ENCODE assay signal across 8 mouse cellular contexts in the genomic region with DNA sequence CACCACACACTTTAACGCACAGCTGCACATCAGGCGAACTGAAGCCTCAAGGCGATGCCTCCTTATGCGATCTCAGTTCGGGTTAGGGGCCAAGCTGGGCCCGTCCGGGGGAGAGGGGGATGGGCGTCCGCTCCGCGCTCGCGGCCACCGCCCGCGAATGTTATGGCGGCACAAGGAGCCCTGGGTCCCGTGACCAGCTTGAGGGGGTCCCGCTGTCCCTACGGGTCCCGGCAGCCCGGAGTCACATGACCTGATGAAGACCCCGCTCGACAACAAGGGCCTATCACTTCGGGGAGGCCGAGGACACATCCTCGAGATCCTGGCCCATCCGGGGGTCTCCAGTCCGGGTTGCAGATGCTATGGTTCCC. TPM values are rescaled to one million over a fixed set of nuclear protein-coding genes. Genes with fewer than 3 reads are reported as not detected.
DNase-seq lines count a peak whose midpoint lies in the region; ATAC-seq and TF ChIP-seq lines count a peak whose summit lies in the region.

No protein-coding gene starts in this region.

- peak overlapping the region; percentile 69 for H3K27ac ChIP-seq in heart, postnatal 0 days (ENCODE audit: low read depth)
- 0 out of 2 replicates have a peak overlapping the region, but pooled peaks have one; percentile 6 for H3K27ac ChIP-seq in liver, embryonic 11.5 days (ENCODE audit: low read depth, low read length)
- H3K27ac ChIP-seq in neural tube, embryonic 12.5 days, result peak overlapping the region; percentile 50; the same call in 1 of the 2 replicates

- peak; percentile 32 for ATAC-seq in frontal cortex, adult (ENCODE audit: low TSS enrichment)
- ATAC-seq in heart, postnatal 0 days (ENCODE audit: insufficient read depth, low read depth), result peak; percentile 57
- ATAC-seq in liver, embryonic 11.5 days (replicated peaks; ENCODE audit: low FRiP score), result peak; percentile 65
- ATAC-seq in neural tube, embryonic 12.5 days (ENCODE audit: low FRiP score, low read depth), result peak; percentile 89

- no peaks in the 10 kb centered on the region for H3K9me3 ChIP-seq in heart, postnatal 0 days (replicated peaks; ENCODE audit: control insufficient read depth, low read length)
- no peaks in the 10 kb centered on the region for H3K9me3 ChIP-seq in liver, embryonic 11.5 days (ENCODE audit: control insufficient read depth, low read length)
- H3K9me3 ChIP-seq in neural tube, embryonic 12.5 days, result no peaks in the 10 kb centered on the region

- TF ChIP-seq CTCF in heart, postnatal 0 days (IDR thresholded peaks at IDR 0.05; ENCODE audit: low read depth), result no peak

- H3K9ac ChIP-seq in heart, postnatal 0 days (replicated peaks; ENCODE audit: low read depth, low read length), result peak overlapping the region; percentile 75
- H3K9ac ChIP-seq in liver, embryonic 11.5 days (ENCODE audit: low read depth, low read length), result peak overlapping the region; percentile 64
- H3K9ac ChIP-seq in neural tube, embryonic 12.5 days, result peak overlapping the region; percentile 73

- no peak for TF ChIP-seq EP300 in heart, postnatal 0 days (IDR thresholded peaks at IDR 0.05; ENCODE audit: low read depth)

- peaks cover 29% of the 10 kb centered on the region for H3K36me3 ChIP-seq in heart, postnatal 0 days (replicated peaks; ENCODE audit: control insufficient read depth, insufficient read depth, low read length)
- peaks cover 5% of the 10 kb centered on the region for H3K36me3 ChIP-seq in liver, embryonic 11.5 days (ENCODE audit: control insufficient read depth, insufficient read depth, low read length)
- peaks cover 32% of the 10 kb centered on the region for H3K36me3 ChIP-seq in neural tube, embryonic 12.5 days

- H3K4me2 ChIP-seq in heart, postnatal 0 days (ENCODE audit: low read depth, low read length), result peak overlapping the region; percentile 79
- peak overlapping the region; percentile 83 for H3K4me2 ChIP-seq in liver, embryonic 11.5 days
- H3K4me2 ChIP-seq in neural tube, embryonic 12.5 days (replicated peaks), result peak overlapping the region; percentile 84

- H3K4me3 ChIP-seq in heart, postnatal 0 days (ENCODE audit: low read depth, low read length), result peak overlapping the region; percentile 75
- peak overlapping the region; percentile 67 for H3K4me3 ChIP-seq in liver, embryonic 11.5 days (ENCODE audit: low read depth, low read length)
- peak overlapping the region; percentile 65 for H3K4me3 ChIP-seq in neural tube, embryonic 12.5 days

- DNase-seq in frontal cortex, postnatal 14 days (ENCODE audit: low spot score in 2 of 2), result no peak
- DNase-seq in thymus, postnatal 14 days, result peak; percentile 62
- no peak for DNase-seq in thymus, postnatal 25 days
- DNase-seq in heart, postnatal 0 days (ENCODE audit: low spot score), result no peak
- no peak for DNase-seq in liver, embryonic 11.5 days (ENCODE audit: low spot score)
- no peak for DNase-seq in Muller cell, postnatal 12 days (ENCODE audit: inconsistent ontology term)

- WGBS in heart, postnatal 0 days, result 0% methylated on average over 27 of the region's 29 CpGs
- 0% methylated on average over 29 of the region's 29 CpGs for WGBS in liver, embryonic 11.5 days
- 1% methylated on average over 29 of the region's 29 CpGs for WGBS in neural tube, embryonic 12.5 days

- no peaks in the 10 kb centered on the region for H3K27me3 ChIP-seq in heart, postnatal 0 days (ENCODE audit: control insufficient read depth, insufficient read depth, low read length)
- no peaks in the 10 kb centered on the region for H3K27me3 ChIP-seq in liver, embryonic 11.5 days (replicated peaks; ENCODE audit: control insufficient read depth, insufficient read depth, low read length)
- no peaks in the 10 kb centered on the region for H3K27me3 ChIP-seq in neural tube, embryonic 12.5 days (replicated peaks)

- H3K4me1 ChIP-seq in heart, postnatal 0 days (ENCODE audit: control insufficient read depth, insufficient read depth), result peaks cover 11% of the 10 kb centered on the region
- H3K4me1 ChIP-seq in liver, embryonic 11.5 days (replicated peaks; ENCODE audit: control insufficient read depth, insufficient read depth, low read length), result no peaks in the 10 kb centered on the region; the same call in 1 of the 2 replicates
- peaks cover 10% of the 10 kb centered on the region for H3K4me1 ChIP-seq in neural tube, embryonic 12.5 days

RNA-seq across cellular contexts. Expression of gene Ctsl, which starts 0.9 kb away (rescaled TPM):
- total RNA-seq in heart, postnatal 0 days (2014; rRNA removed; ENCODE audit: low replicate concordance), result 125 and 153 TPM in 2 replicates
- polyA plus RNA-seq in heart, postnatal 0 days (2015; fragmentation: Nextera tagmentation; extraction: Ambion mirVana), result 227 and 232 TPM in 2 replicates
- polyA plus RNA-seq in liver, embryonic 11.5 days (2014; fragmentation: Nextera tagmentation; extraction: Ambion mirVana), result 160 and 164 TPM in 2 replicates
- polyA plus RNA-seq in neural tube, embryonic 12.5 days (2016; fragmentation: Nextera tagmentation; extraction: Ambion mirVana), result 136 and 138 TPM in 2 replicates

RNA-seq across cellular contexts. Expression of gene Aaed1, which starts 57.3 kb away (rescaled TPM):
- 68.1 and 76.6 TPM in 2 replicates for total RNA-seq in heart, postnatal 0 days (2014; rRNA removed; ENCODE audit: low replicate concordance)
- polyA plus RNA-seq in heart, postnatal 0 days (2015; fragmentation: Nextera tagmentation; extraction: Ambion mirVana), result 67.0 and 71.4 TPM in 2 replicates
- polyA plus RNA-seq in liver, embryonic 11.5 days (2014; fragmentation: Nextera tagmentation; extraction: Ambion mirVana), result 43.0 and 45.5 TPM in 2 replicates
- 23.6 and 24.6 TPM in 2 replicates for polyA plus RNA-seq in neural tube, embryonic 12.5 days (2016; fragmentation: Nextera tagmentation; extraction: Ambion mirVana)

Comparison
In these comparisons a context has a peak if more than half of its experiments do, and no peak if none do; other contexts are left out.
1. ATAC-seq: peak in every context shown above with its lines; median percentile 89 in neural tube, embryonic 12.5 days; 65 in liver, embryonic 11.5 days; 57 in heart, postnatal 0 days; 32 in frontal cortex, adult.
2. H3K27ac ChIP-seq: peak in every context shown above with its lines; median percentile 69 in heart, postnatal 0 days; 50 in neural tube, embryonic 12.5 days; 6 in liver, embryonic 11.5 days.